Mouse (Mus musculus) C2C12 (cell line): ENCODE data around the gene Plk5.

Experiments
- CEBPB ChIP-seq: IDR thresholded peaks from one replicate; pipeline ENCODE4 v1.6.1; 2011; ENCODE audit warnings: low read depth, mild to moderate bottlenecking, control low read depth, moderate library complexity
- CTCF ChIP-seq: IDR thresholded peaks from one replicate; pipeline ENCODE4 v1.5.1; 2011; ENCODE audit not compliant: control insufficient read depth, insufficient read depth, insufficient read length
- USF1 ChIP-seq: IDR thresholded peaks from one replicate; pipeline ENCODE4 v1.6.1; 2011; ENCODE audit warnings: low read depth, mild to moderate bottlenecking, control low read depth, moderate library complexity

DNA sequence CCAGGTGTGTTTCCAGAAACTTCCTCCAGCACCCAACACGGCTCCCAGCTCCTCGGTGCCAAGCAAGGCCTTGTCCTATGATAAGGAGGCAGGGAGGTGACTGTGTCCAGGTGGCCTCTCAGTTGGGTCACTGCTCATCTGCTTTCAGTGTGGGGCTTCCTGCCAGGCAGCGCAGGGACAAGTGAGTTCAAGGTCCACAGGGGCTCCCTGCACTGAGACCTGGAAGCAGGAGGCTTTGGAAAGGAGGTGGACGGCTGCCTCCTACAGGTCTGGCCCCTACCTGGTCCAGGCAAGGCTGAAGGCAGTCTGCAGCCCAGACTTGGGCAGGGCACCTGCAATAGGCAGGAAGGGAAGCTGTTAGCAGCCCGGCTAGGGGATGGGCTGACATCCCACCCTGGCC, 36.4 kb downstream of the Plk5 start:
- no peak for TF ChIP-seq USF1
- no peak for TF ChIP-seq CTCF
- no peak for TF ChIP-seq CEBPB
